Mouse (Mus musculus): ENCODE measurements around the gene Gm3285.

The Gm3285 gene

GRCm38 (mm10) chr10:77900126-77900525 lies 38.4 kb downstream of the Gm3285 start:
- DNase-seq (ENCODE audit: extremely low read depth, low read depth) = no peak

- DNase-seq (ENCODE audit: extremely low read depth, low read depth) = no peak
Observed at GRCm38 (mm10) chr10:77900903-77901818, 39.4 kb downstream of the Gm3285 start.

GRCm38 (mm10) chr10:77901871-77902210 lies 40.1 kb downstream of the Gm3285 start:
- no peak for DNase-seq (ENCODE audit: extremely low read depth, low read depth)

GRCm38 (mm10) chr10:77902211-77902893 lies 40.6 kb downstream of the Gm3285 start, which contains the start of gene Lrrc3:
Lrrc3 (minus strand) TSS chr10:77902536.
- no peak for DNase-seq (ENCODE audit: extremely low read depth, low read depth)

GRCm38 (mm10) chr10:77902894-77903715 lies 41.3 kb downstream of the Gm3285 start:
- peak; percentile 67 for DNase-seq (ENCODE audit: extremely low read depth, low read depth)
